Mouse (Mus musculus) midbrain, postnatal 0 days (tissue): ENCODE measurements around the gene Tspan4. TPM values are rescaled to one million over a fixed set of nuclear protein-coding genes. Genes with fewer than 3 reads are reported as not detected.

Source experiments
- ATAC-seq: fragments of 200-750 bp; cut with Nextera tagmentation; 2 replicates; pipeline ENCODE4 v1.8.0; 2017; ENCODE audit warnings: moderate number of reproducible peaks, mild to moderate bottlenecking, moderate TSS enrichment, moderate library complexity; ENCODE audit not compliant: low FRiP score
- DNase-seq: peaks from one replicate; pipeline ENCODE4 v3.0.0-alpha.2; 2015; ENCODE audit warnings: low spot score
- H3K27ac ChIP-seq: fragments of 300-500 bp; sonication (generic); 2 replicates; pipeline ENCODE4 v1.5.1; 2014; ENCODE audit warnings: low read depth, mild to moderate bottlenecking, low read length, mixed read lengths
- H3K27me3 ChIP-seq: fragments of 300-500 bp; sonication (generic); 2 replicates; pipeline ENCODE4 v1.6.1; 2014; ENCODE audit warnings: low read length, control low read depth, mixed read lengths; ENCODE audit not compliant: insufficient read depth
- H3K36me3 ChIP-seq: fragments of 300-500 bp; sonication (generic); 2 replicates; pipeline ENCODE4 v1.6.1; 2014; ENCODE audit warnings: low read length, control low read depth, mixed read lengths; ENCODE audit not compliant: insufficient read depth
- H3K4me1 ChIP-seq: fragments of 300-500 bp; sonication (generic); 2 replicates; pipeline ENCODE4 v1.6.1; 2014; ENCODE audit warnings: mild to moderate bottlenecking, control low read depth, antibody characterized with exemption, low read length, mixed read lengths; ENCODE audit not compliant: insufficient read depth
- H3K4me2 ChIP-seq: fragments of 300-500 bp; sonication (generic); 2 replicates; pipeline ENCODE4 v1.6.1; 2014; ENCODE audit warnings: low read depth, mild to moderate bottlenecking, low read length, mixed read lengths; ENCODE audit not compliant: poor library complexity, severe bottlenecking
- H3K4me3 ChIP-seq: fragments of 300-500 bp; sonication (generic); 2 replicates; pipeline ENCODE4 v1.5.1; 2014; ENCODE audit warnings: low read depth, mild to moderate bottlenecking, low read length, moderate library complexity
- H3K9ac ChIP-seq: fragments of 300-500 bp; sonication (generic); replicated peaks from 2 replicates; pipeline ENCODE4 v1.6.1; 2014; ENCODE audit warnings: mild to moderate bottlenecking, low read length, moderate library complexity, mixed read lengths; ENCODE audit not compliant: poor library complexity, severe bottlenecking
- H3K9me3 ChIP-seq: fragments of 300-500 bp; sonication (generic); 2 replicates; pipeline ENCODE4 v1.6.1; 2016; ENCODE audit warnings: low read length, control low read depth
- CTCF ChIP-seq: IDR thresholded peaks from 2 replicates; pipeline ENCODE4 v1.5.1; 2016; ENCODE audit warnings: antibody characterized with exemption, mild to moderate bottlenecking
- WGBS: fragments of 180-500 bp; shearing (Covaris S2); extraction: QIAGEN DNeasy Blood & Tissue Kit; methylation state at CpG from one replicate; pipeline ENCODE4 v1.1.7; 2014; 5-methylcytosine and 5-hydroxymethylcytosine counted together
- polyA plus RNA-seq: library from polyadenylated mRNA; unstranded; fragments of >200 nt; fragmentation: Nextera tagmentation; extraction: Ambion mirVana; gene quantifications from 2 replicates; pipeline ENCODE4 v1.2.1, GENCODE M21; 2015
- total RNA-seq: library from RNA; depleted of rRNA; stranded (reverse); fragments of >200 nt; gene quantifications from 2 replicates; pipeline ENCODE4 v1.2.3, GENCODE M21; 2014; rRNA removed

The Tspan4 gene
- total and polyA plus RNA-seq, 2 experiments from 2014 or later, result 68.1 to 94.8 TPM

DNA sequence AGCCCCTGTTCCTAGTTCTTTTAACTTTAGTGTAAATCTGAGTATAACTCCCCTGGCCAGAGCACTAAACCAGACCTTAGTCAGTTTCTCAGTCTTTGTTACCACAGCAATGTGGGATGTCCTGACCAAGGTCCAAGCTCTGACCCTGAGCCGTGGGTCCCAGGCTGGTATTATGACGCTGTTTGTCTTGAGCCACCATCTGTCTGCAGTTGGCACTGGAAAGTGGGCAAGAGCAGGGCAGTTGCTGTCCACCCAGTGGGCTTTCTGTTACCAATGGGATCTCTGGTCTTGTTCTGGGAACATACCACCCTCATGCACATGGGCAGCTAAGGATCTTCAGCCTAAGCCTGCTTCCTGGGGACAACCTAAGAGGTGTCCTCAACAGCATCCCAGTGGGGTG, 67.5 kb downstream of the Tspan4 start:
- no peak for TF ChIP-seq CTCF
- Histone ChIP-seq H3K4me3 (no peak overlapping the region), H3K4me2 (no peak overlapping the region), H3K4me1 (peaks cover 12% of the 10 kb centered on the region), H3K9me3 (no peaks in the 10 kb centered on the region), H3K36me3 (no peaks in the 10 kb centered on the region), H3K9ac (no peak overlapping the region), H3K27ac (no peak overlapping the region), H3K27me3 (no peaks in the 10 kb centered on the region)
- WGBS, result 97% methylated on average over 2 of the region's 2 CpGs
- ATAC-seq (no peak), DNase-seq (no peak)

Other genes starting within 250 kb of the Tspan4 start
- gene Phrf1, start 246.5 kb upstream of the Tspan4 start, total RNA-seq, result 46.3 and 54.6 TPM in 2 replicates
- 35.1 and 39.5 TPM in 2 replicates for gene Phrf1, start 246.5 kb upstream of the Tspan4 start, polyA plus RNA-seq
- 3.9 and 4.5 TPM in 2 replicates for gene Irf7, start 208.8 kb upstream of the Tspan4 start, total RNA-seq
- 2.8 and 2.9 TPM in 2 replicates for gene Irf7, start 208.8 kb upstream of the Tspan4 start, polyA plus RNA-seq
- gene Cdhr5, start 198.5 kb upstream of the Tspan4 start, total RNA-seq, result not detected in 2 replicates
- gene Cdhr5, start 198.5 kb upstream of the Tspan4 start, polyA plus RNA-seq, result not detected in 2 replicates
- 1.5 and 2.5 TPM in 2 replicates for gene Sct, start 196.1 kb upstream of the Tspan4 start, total RNA-seq
- 3.3 and 4.3 TPM in 2 replicates for gene Sct, start 196.1 kb upstream of the Tspan4 start, polyA plus RNA-seq
- 0.55 and 0.61 TPM in 2 replicates for gene Drd4, start 183.2 kb upstream of the Tspan4 start, total RNA-seq
- gene Drd4, start 183.2 kb upstream of the Tspan4 start, polyA plus RNA-seq, result 0.73 and 0.98 TPM in 2 replicates
- 246 and 289 TPM in 2 replicates for gene Deaf1, start 147.6 kb upstream of the Tspan4 start, total RNA-seq
- 291 and 306 TPM in 2 replicates for gene Deaf1, start 147.6 kb upstream of the Tspan4 start, polyA plus RNA-seq
- 25.8 and 29.1 TPM in 2 replicates for gene Tmem80, start 147.5 kb upstream of the Tspan4 start, total RNA-seq
- gene Tmem80, start 147.5 kb upstream of the Tspan4 start, polyA plus RNA-seq, result 31.5 and 34.5 TPM in 2 replicates
- 2.4 and 3.1 TPM in 2 replicates for gene Eps8l2, start 136.4 kb upstream of the Tspan4 start, total RNA-seq
- gene Eps8l2, start 136.4 kb upstream of the Tspan4 start, polyA plus RNA-seq, result 0.48 and 0.74 TPM in 2 replicates
- 166 and 175 TPM in 2 replicates for gene Taldo1, start 83.0 kb upstream of the Tspan4 start, total RNA-seq
- 245 and 255 TPM in 2 replicates for gene Taldo1, start 83.0 kb upstream of the Tspan4 start, polyA plus RNA-seq
- 72.0 and 72.9 TPM in 2 replicates for gene Gatd1, start 61.1 kb upstream of the Tspan4 start, total RNA-seq
- 47.7 and 48.9 TPM in 2 replicates for gene Gatd1, start 61.1 kb upstream of the Tspan4 start, polyA plus RNA-seq
- 167 and 195 TPM in 2 replicates for gene Cend1, start 45.7 kb upstream of the Tspan4 start, total RNA-seq
- gene Cend1, start 45.7 kb upstream of the Tspan4 start, polyA plus RNA-seq, result 194 and 233 TPM in 2 replicates
- 148 and 152 TPM in 2 replicates for gene Slc25a22, start 37.3 kb upstream of the Tspan4 start, total RNA-seq
- gene Slc25a22, start 37.3 kb upstream of the Tspan4 start, polyA plus RNA-seq, result 118 and 121 TPM in 2 replicates
- 1.4 and 1.6 TPM in 2 replicates for gene Pidd1, start 31.2 kb upstream of the Tspan4 start, total RNA-seq
- gene Pidd1, start 31.2 kb upstream of the Tspan4 start, polyA plus RNA-seq, result 1.1 and 1.3 TPM in 2 replicates
- 180 and 197 TPM in 2 replicates for gene Rplp2, start 27.9 kb upstream of the Tspan4 start, total RNA-seq
- gene Rplp2, start 27.9 kb upstream of the Tspan4 start, polyA plus RNA-seq, result 761 and 852 TPM in 2 replicates
- gene Pnpla2, start 20.0 kb upstream of the Tspan4 start, total RNA-seq, result 6.5 and 7.0 TPM in 2 replicates
- 22.2 and 24.5 TPM in 2 replicates for gene Pnpla2, start 20.0 kb upstream of the Tspan4 start, polyA plus RNA-seq
- gene Cracr2b, start 14.1 kb upstream of the Tspan4 start, total RNA-seq, result 4.0 and 5.3 TPM in 2 replicates
- gene Cracr2b, start 14.1 kb upstream of the Tspan4 start, polyA plus RNA-seq, result 5.3 and 5.9 TPM in 2 replicates
- 46.4 and 52.9 TPM in 2 replicates for gene Cd151, start 7.8 kb upstream of the Tspan4 start, total RNA-seq
- 13.6 and 15.0 TPM in 2 replicates for gene Cd151, start 7.8 kb upstream of the Tspan4 start, polyA plus RNA-seq
- 27.0 and 28.9 TPM in 2 replicates for gene Polr2l, start 108 bp upstream of the Tspan4 start, total RNA-seq
- gene Polr2l, start 108 bp upstream of the Tspan4 start, polyA plus RNA-seq, result 77.9 and 78.5 TPM in 2 replicates
- gene Chid1, start 64.6 kb downstream of the Tspan4 start, total RNA-seq, result 35.4 and 42.8 TPM in 2 replicates
- gene Chid1, start 64.6 kb downstream of the Tspan4 start, polyA plus RNA-seq, result 47.5 and 55.4 TPM in 2 replicates
- gene Ap2a2, start 86.9 kb downstream of the Tspan4 start, total RNA-seq, result 203 and 220 TPM in 2 replicates
- gene Ap2a2, start 86.9 kb downstream of the Tspan4 start, polyA plus RNA-seq, result 129 TPM in 2 replicates
- gene Muc6, start 180.1 kb downstream of the Tspan4 start, total RNA-seq, result not detected in 2 replicates
- 0.12 and 0.16 TPM in 2 replicates for gene Muc6, start 180.1 kb downstream of the Tspan4 start, polyA plus RNA-seq
- 0.77 and 1.0 TPM in 2 replicates for gene Muc2, start 215.1 kb downstream of the Tspan4 start, total RNA-seq
- gene Muc2, start 215.1 kb downstream of the Tspan4 start, polyA plus RNA-seq, result 0.49 and 0.58 TPM in 2 replicates